Mouse (Mus musculus) MEL-GATA-1-ER (cell line): ENCODE results near the gene Samm50.

Experiments
- DNase-seq: peaks from one replicate; pipeline ENCODE4 v3.0.0-alpha.2; 2012; ENCODE audit warnings: low read depth; ENCODE audit errors: extremely low read depth

The Samm50 gene

DNA sequence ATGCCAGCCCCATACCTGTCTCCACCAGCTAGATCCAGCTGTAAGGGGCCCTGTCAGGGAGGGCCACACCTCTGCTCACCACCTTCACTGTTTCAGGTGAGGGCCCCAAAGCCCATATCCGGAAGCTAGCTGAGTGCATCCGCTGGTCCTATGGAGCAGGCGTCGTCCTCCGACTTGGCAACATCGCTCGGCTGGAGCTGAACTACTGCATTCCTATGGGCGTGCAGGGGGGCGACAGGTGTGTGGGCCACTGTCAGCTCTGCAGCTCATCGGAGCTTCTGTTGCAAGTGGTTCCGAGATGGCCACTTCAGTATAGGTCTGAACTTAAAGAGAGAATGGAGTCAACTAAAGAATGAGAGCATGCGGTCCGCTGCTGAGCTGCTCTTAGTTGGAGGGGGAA lies 18.9 kb downstream of the Samm50 start:
- DNase-seq: no peak

DNA sequence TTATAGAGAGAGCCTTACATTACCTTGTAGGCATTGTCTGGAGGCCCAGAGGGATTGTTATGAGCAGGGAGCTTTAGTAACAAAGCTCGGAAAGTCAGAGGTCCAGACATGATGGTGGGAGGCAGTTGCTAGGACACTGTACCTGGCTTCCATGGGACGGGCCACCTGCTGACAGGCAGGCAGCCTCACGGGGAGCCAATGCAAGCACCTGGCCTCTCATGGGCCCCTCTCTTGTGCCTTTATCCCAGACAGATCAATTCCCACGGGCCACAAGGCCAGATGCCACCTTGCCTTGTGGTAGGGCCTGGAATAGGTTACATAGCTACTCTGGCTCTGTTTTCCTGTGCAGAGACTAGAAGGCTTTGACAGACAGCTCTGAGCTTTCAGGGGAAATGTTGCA lies 19.5 kb downstream of the Samm50 start:
- DNase-seq: no peak

DNA sequence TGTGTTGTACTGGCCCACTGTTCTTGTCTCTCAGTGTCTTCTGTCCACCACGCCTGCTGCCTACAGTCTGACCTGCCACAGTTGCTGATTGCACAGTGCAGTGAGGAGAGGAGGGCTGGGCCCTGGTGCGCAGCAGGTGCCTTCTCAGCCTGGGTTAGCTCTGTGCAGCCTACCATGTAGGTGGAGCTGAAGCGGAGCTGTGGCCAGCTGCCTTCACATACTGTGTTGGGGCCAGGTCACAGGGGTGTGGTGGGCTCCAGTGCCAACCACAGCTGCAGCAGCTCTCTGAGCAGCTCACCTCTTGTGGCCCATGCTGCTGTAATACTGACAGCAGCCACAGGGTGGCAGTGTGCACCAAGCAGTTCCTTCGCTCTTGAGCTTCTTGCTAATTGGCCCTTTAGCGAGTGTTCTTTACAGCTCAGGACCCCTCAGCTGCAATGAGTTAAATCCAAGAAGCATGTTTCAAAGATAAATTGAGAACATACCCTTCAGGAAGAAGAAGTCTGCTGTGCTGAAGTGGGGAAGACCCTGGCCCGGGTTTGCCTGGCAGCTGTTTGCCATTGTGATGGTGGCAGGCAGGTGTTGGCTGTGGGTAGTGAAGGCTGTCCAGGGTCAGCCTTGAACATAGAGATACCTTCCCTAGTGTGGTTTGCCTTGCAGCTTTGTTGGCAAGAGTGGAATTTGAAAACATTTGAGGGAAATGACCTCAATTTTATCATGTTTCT lies 20.2 kb downstream of the Samm50 start:
- DNase-seq: peak; percentile 65

- DNase-seq: no peak
Observed at GRCm38 (mm10) chr15:84212756-84213105, 20.7 kb downstream of the Samm50 start.

GRCm38 (mm10) chr15:84213162-84213739 lies 21.2 kb downstream of the Samm50 start:
- DNase-seq: no peak

DNA sequence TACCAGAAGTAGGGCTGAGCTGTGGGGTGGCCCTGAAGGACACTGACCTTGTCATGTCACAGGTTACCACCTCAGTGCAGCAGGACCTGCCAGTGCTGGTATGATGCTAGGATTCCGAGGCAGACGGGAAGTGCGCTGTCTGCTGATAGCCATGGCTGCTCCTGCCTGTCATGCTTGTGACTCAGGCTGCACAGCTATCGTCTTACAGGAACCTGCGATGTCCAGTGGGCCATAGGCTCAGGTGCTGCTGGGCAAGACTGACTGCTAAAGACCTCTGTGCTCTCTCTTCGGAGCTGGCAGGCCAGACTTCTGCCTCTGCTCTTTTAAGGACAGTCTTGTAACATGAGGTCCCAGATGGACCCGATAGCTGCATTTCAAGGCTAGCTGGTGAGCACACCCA lies 22.4 kb downstream of the Samm50 start:
- DNase-seq: no peak

DNA sequence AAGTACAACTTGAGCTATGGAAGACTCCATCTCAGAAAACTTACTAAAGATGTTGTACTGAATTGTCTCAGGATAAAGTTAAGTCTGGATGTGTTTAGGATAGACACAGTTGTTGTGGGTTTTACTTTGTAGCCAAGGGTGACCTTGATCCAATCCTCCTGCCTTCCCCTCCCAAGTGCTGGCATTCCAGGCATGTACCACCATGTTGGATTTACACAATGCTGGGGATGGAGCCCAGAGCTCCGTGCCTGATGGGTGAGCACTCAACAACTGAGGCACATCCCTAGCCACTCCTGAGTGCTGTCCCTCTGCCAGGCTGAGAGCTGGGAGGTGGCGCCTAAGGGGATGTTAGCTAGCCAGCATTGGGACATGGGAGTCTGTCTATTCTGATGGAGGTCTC lies 23.2 kb downstream of the Samm50 start:
- DNase-seq: no peak

GRCm38 (mm10) chr15:84216026-84216425 lies 24.0 kb downstream of the Samm50 start:
- no peak for DNase-seq

- no peak for DNase-seq
Observed at GRCm38 (mm10) chr15:84216461-84217084, 24.5 kb downstream of the Samm50 start.

- no peak for DNase-seq
Observed at GRCm38 (mm10) chr15:84217969-84218782, 26.1 kb downstream of the Samm50 start.

DNA sequence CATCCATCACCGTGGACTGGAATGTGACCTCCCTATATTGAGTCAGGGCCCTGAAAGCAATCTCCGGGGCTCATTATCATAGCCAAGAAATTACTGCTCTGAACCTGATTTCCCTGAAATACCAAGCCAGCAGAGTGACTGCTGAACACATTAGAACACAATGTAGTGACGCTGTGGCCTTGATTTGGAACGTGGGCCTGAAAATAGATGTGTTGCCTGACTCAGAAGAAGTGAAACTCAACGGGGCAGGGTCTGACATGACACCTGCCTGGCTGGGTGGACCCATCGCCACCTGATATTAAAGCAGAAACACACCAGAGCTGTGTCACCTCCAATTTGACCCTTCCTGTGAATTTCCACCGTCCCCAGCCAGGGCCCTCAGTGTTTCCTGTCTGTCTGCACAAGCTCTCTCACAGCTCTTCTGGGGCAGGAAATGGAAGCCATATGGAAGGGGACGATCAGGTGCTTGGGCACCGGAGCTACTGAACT lies 26.8 kb downstream of the Samm50 start:
- DNase-seq: no peak

DNA sequence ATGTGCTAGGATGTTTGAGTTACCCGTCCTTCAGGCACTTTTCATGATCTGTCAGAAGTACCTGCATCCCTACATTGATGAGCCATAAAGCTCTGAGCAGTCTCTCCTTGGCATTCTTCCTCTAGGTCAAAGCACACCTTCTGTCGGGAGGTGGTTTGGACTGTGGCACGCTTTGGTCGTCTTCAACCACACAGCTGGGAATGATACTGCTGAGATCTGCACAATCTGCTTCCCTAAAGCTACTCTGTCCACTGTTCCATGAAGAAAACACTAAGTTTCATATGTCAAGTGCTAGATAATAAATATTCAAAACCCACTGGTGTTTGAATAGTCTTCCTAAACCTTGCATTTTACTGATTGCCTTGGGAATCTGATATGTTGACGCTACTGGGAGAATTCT lies 29.5 kb downstream of the Samm50 start:
- no peak for DNase-seq

DNA sequence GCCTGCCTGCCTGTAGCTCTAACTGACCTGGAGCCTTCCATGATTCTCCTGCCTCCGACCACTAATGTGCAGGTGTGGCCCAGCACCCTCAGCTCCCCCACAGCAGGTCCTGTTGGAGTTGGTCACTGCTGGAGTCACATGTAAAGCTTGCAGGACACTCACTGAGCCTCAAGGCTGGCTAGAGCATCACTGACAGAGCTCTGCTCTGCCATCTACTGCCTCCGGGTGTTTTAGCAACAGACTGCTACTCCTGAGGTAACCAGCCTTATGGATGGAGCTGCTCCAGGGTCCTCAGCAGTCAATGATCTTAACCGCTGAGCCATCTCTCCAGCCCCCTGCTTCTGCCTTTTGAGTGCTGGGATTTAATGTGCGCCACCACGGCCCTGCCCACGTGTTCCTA lies 31.4 kb downstream of the Samm50 start:
- DNase-seq: no peak

DNA sequence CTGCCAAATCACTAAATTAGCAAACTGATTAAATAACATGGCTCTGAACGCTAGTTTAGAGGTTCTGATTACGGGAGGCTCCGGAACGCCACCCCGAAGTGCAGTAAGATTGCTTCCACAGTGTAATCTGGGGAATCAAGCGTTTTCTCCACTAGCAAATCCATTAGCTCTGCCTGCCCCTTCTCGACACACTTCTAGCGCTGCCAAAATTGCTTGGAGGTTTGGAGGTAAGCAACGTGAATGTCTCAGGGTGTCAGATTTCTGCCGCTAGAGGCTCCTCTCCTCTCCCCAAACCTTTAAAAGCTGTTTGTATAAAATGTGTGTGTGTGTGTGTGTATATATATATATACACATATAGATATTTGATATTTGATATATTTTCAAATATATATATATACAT lies 32.7 kb downstream of the Samm50 start:
- DNase-seq: no peak

GRCm38 (mm10) chr15:84226918-84227317 lies 34.9 kb downstream of the Samm50 start:
- no peak for DNase-seq

GRCm38 (mm10) chr15:84230661-84231060 lies 38.6 kb downstream of the Samm50 start:
- DNase-seq: peak; percentile 76

DNA sequence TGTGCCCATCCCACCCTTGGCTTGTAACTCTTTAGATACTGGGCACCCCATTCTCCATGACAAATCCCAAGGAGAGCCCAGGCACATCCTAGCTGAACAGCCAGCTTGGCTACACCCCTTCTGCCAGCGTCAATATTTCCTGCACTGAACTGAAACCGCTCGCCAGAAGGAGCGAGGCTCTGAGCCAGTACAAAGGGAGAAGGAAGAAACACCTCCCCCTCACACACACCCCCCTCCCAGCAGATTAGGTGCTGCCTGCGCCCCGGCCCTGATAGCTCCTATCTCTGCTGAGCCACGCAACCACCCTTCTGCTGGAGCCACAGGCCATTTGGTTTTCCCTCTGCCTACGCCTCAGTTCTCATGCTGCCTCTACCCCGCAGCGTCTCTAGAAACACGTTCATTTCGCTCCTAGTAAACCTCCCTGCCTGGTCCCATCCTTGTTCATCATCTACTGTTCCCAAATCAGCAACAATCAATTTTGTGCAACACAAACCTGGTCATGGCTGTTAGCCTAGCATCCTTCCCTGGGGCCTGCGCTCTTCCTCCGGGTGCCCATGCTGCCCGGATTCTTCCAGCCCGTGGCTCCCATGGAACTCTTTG lies 39.2 kb downstream of the Samm50 start:
- DNase-seq: peak; percentile 89

GRCm38 (mm10) chr15:84231721-84232561 lies 39.9 kb downstream of the Samm50 start, which contains the start of gene Parvb:
Parvb (plus strand) TSS chr15:84232043.
- peak; percentile 44 for DNase-seq

DNA sequence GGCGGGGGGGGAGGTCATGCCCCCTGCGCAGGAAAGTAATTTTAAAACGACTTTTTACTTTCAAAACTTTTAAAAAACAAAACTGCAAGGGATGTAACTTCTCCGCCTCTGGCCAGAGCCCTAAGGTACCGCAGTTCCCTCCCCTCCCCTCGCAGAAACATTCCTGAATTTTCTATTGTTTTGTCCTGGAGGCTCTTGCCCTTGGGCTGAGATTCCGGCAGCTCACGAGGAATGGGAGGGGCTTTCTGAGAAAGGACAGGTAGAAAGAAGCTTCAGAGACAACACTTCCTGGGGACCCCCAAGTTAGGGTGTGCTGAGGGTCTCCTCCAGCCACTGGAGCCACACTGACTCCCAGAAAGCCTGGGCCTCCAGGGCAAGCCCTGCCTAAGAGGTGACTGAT lies 40.6 kb downstream of the Samm50 start:
- no peak for DNase-seq

GRCm38 (mm10) chr15:84234794-84235581 lies 42.9 kb downstream of the Samm50 start:
- no peak for DNase-seq
